Mouse (Mus musculus): ENCODE results near the gene Abtb1. TPM values are rescaled to one million over a fixed set of nuclear protein-coding genes. Genes with fewer than 3 reads are reported as not detected.

The Abtb1 gene
- polyA plus RNA-seq, 2 experiments = 24.9 to 50.8 TPM

GRCm38 (mm10) chr6:88874868-88875508 is 33.2 kb upstream of the Abtb1 start, which contains the start of gene Podxl2:
TSS of gene Podxl2 (minus strand) at chr6:88875044.
- Histone ChIP-seq H3K36me3 (ENCODE audit: control insufficient read depth, insufficient read depth, low read length) (no peaks in the 10 kb centered on the region), H3K4me3 (replicated peaks; ENCODE audit: low read length) (peak within 1 kb of the TSS; percentile 73), H3K9me3 (ENCODE audit: control insufficient read depth, low read length) (no peaks in the 10 kb centered on the region), H3K4me2 (replicated peaks; ENCODE audit: low read depth, low read length, severe bottlenecking) (peak within 1 kb of the TSS; percentile 98), H3K27me3 (ENCODE audit: control insufficient read depth, insufficient read depth, low read length) (no peaks in the 10 kb centered on the region), H3K27ac (replicated peaks; ENCODE audit: low read depth, low read length) (no peak within 1 kb of the TSS), H3K9ac (ENCODE audit: low read depth, low read length, severe bottlenecking) (peak within 1 kb of the TSS; percentile 87), H3K4me1 (ENCODE audit: control insufficient read depth, insufficient read depth, low read length) (peaks cover 15% of the 10 kb centered on the region; the same call in 1 of the 2 replicates)
- WGBS = 6% methylated on average over 47 of the region's 63 CpGs
- ATAC-seq (ENCODE audit: low FRiP score, low read depth) = peak; percentile 84
- no peak for TF ChIP-seq POLR2A (IDR thresholded peaks at IDR 0.05; ENCODE audit: borderline replicate concordance, extremely low read depth, insufficient read depth, insufficient read length)
- DNase-seq (ENCODE audit: low spot score) = peak; percentile 80

GRCm38 (mm10) chr6:88873965-88874867 is 32.4 kb upstream of the Abtb1 start:
- Histone ChIP-seq H3K9me3 (ENCODE audit: control insufficient read depth, low read length) (no peaks in the 10 kb centered on the region), H3K27me3 (ENCODE audit: control insufficient read depth, insufficient read depth, low read length) (no peaks in the 10 kb centered on the region), H3K4me2 (replicated peaks; ENCODE audit: low read depth, low read length, severe bottlenecking) (peak overlapping the region; percentile 98), H3K4me3 (replicated peaks; ENCODE audit: low read length) (peak overlapping the region; percentile 73), H3K27ac (replicated peaks; ENCODE audit: low read depth, low read length) (no peak overlapping the region), H3K36me3 (ENCODE audit: control insufficient read depth, insufficient read depth, low read length) (no peaks in the 10 kb centered on the region), H3K9ac (ENCODE audit: low read depth, low read length, severe bottlenecking) (peak overlapping the region; percentile 87), H3K4me1 (ENCODE audit: control insufficient read depth, insufficient read depth, low read length) (peaks cover 15% of the 10 kb centered on the region; the same call in 1 of the 2 replicates)
- no peak for TF ChIP-seq POLR2A (IDR thresholded peaks at IDR 0.05; ENCODE audit: borderline replicate concordance, extremely low read depth, insufficient read depth, insufficient read length)
- 2% methylated on average over 72 of the region's 74 CpGs for WGBS
- no peak for DNase-seq (ENCODE audit: low spot score)
- ATAC-seq (ENCODE audit: low FRiP score, low read depth) = peak; percentile 51; the same call in 1 of the 2 replicates

GRCm38 (mm10) chr6:88872811-88873210 is 31.0 kb upstream of the Abtb1 start:
- DNase-seq (ENCODE audit: low spot score) (no peak), ATAC-seq (ENCODE audit: low FRiP score, low read depth) (peak; percentile 20; the same call in 1 of the 2 replicates)
- 24% methylated on average over 7 of the region's 7 CpGs for WGBS
- Histone ChIP-seq H3K4me3 (replicated peaks; ENCODE audit: low read length) (no peak overlapping the region), H3K36me3 (ENCODE audit: control insufficient read depth, insufficient read depth, low read length) (no peaks in the 10 kb centered on the region), H3K9ac (ENCODE audit: low read depth, low read length, severe bottlenecking) (no peak overlapping the region), H3K4me2 (replicated peaks; ENCODE audit: low read depth, low read length, severe bottlenecking) (0 out of 2 replicates have a peak overlapping the region, but pooled peaks have one; percentile 15), H3K4me1 (ENCODE audit: control insufficient read depth, insufficient read depth, low read length) (peaks cover 15% of the 10 kb centered on the region; the same call in 1 of the 2 replicates), H3K27ac (replicated peaks; ENCODE audit: low read depth, low read length) (no peak overlapping the region), H3K9me3 (ENCODE audit: control insufficient read depth, low read length) (no peaks in the 10 kb centered on the region), H3K27me3 (ENCODE audit: control insufficient read depth, insufficient read depth, low read length) (no peaks in the 10 kb centered on the region)
- TF ChIP-seq POLR2A (IDR thresholded peaks at IDR 0.05; ENCODE audit: borderline replicate concordance, extremely low read depth, insufficient read depth, insufficient read length) = no peak

- H3K36me3 ChIP-seq (ENCODE audit: control insufficient read depth, insufficient read depth, low read length) = no peaks in the 10 kb centered on the region
- no peak overlapping the region for H3K9ac ChIP-seq (ENCODE audit: low read depth, low read length, severe bottlenecking)
- no peak overlapping the region for H3K4me2 ChIP-seq (replicated peaks; ENCODE audit: low read depth, low read length, severe bottlenecking)
- no peak overlapping the region for H3K4me3 ChIP-seq (replicated peaks; ENCODE audit: low read length)
- no peak for TF ChIP-seq POLR2A (IDR thresholded peaks at IDR 0.05; ENCODE audit: borderline replicate concordance, extremely low read depth, insufficient read depth, insufficient read length)
- H3K27ac ChIP-seq (replicated peaks; ENCODE audit: low read depth, low read length) = no peak overlapping the region
- ATAC-seq (ENCODE audit: low FRiP score, low read depth) = no peak
- DNase-seq (ENCODE audit: low spot score) = peak; percentile 46
- H3K9me3 ChIP-seq (ENCODE audit: control insufficient read depth, low read length) = no peaks in the 10 kb centered on the region
- no peaks in the 10 kb centered on the region for H3K27me3 ChIP-seq (ENCODE audit: control insufficient read depth, insufficient read depth, low read length)
- H3K4me1 ChIP-seq (ENCODE audit: control insufficient read depth, insufficient read depth, low read length) = peaks cover 15% of the 10 kb centered on the region; the same call in 1 of the 2 replicates
- WGBS = 42% methylated on average over 8 of the region's 8 CpGs
These were observed 29.8 kb upstream of the Abtb1 start for GRCm38 (mm10) chr6:88871546-88871945.

- 54% methylated on average over 4 of the region's 4 CpGs for WGBS
- no peak for ATAC-seq (ENCODE audit: low FRiP score, low read depth)
- DNase-seq (ENCODE audit: low spot score) = no peak
- no peaks in the 10 kb centered on the region for H3K36me3 ChIP-seq (ENCODE audit: control insufficient read depth, insufficient read depth, low read length)
- H3K4me2 ChIP-seq (replicated peaks; ENCODE audit: low read depth, low read length, severe bottlenecking) = no peak overlapping the region
- no peak for TF ChIP-seq POLR2A (IDR thresholded peaks at IDR 0.05; ENCODE audit: borderline replicate concordance, extremely low read depth, insufficient read depth, insufficient read length)
- H3K9ac ChIP-seq (ENCODE audit: low read depth, low read length, severe bottlenecking) = no peak overlapping the region
- no peaks in the 10 kb centered on the region for H3K9me3 ChIP-seq (ENCODE audit: control insufficient read depth, low read length)
- H3K4me3 ChIP-seq (replicated peaks; ENCODE audit: low read length) = no peak overlapping the region
- H3K27me3 ChIP-seq (ENCODE audit: control insufficient read depth, insufficient read depth, low read length) = no peaks in the 10 kb centered on the region
- H3K4me1 ChIP-seq (ENCODE audit: control insufficient read depth, insufficient read depth, low read length) = peaks cover 15% of the 10 kb centered on the region; the same call in 1 of the 2 replicates
- no peak overlapping the region for H3K27ac ChIP-seq (replicated peaks; ENCODE audit: low read depth, low read length)
These were observed 28.8 kb upstream of the Abtb1 start for GRCm38 (mm10) chr6:88870594-88870993.

All from limb, embryonic 14.5 days (tissue).